Mouse (Mus musculus): ENCODE results near the gene 6030468B19Rik.
A peak's percentile ranks its signal among the peaks of the same experiment; 100 is the strongest.
"Not testable (repeated sequence)": the region's sequence is repeated elsewhere in the genome, so short reads cannot be mapped to it uniquely, and the experiment has no call there.

6030468B19Rik gene

GRCm38 (mm10) chr11:117803166-117803688 lies 5.8 kb downstream of the 6030468B19Rik start:
- DNase-seq (ENCODE audit: low spot score) = no peak

GRCm38 (mm10) chr11:117806781-117807180 lies 9.3 kb downstream of the 6030468B19Rik start:
- no peak for DNase-seq (ENCODE audit: low spot score)

GRCm38 (mm10) chr11:117809407-117810311 lies 12.2 kb downstream of the 6030468B19Rik start, which contains the start of the genes Gm20708 and Syngr2:
Gm20708 (plus strand) TSS chr11:117809668.
Syngr2 (plus strand) TSS chr11:117809668.
- no peak for DNase-seq (ENCODE audit: low spot score)

GRCm38 (mm10) chr11:117810401-117811046 lies 13.1 kb downstream of the 6030468B19Rik start:
- DNase-seq (ENCODE audit: low spot score) = no peak

- no peak for DNase-seq (ENCODE audit: low spot score)
Measured at GRCm38 (mm10) chr11:117813867-117814266, 16.4 kb downstream of the 6030468B19Rik start.

- no peak for DNase-seq (ENCODE audit: low spot score)
Measured at GRCm38 (mm10) chr11:117814704-117815366, 17.4 kb downstream of the 6030468B19Rik start.

GRCm38 (mm10) chr11:117815850-117816249 lies 18.4 kb downstream of the 6030468B19Rik start:
- not testable (repeated sequence) for DNase-seq (ENCODE audit: low spot score)

- no peak for DNase-seq (ENCODE audit: low spot score)
Measured at GRCm38 (mm10) chr11:117816389-117816996, 19.0 kb downstream of the 6030468B19Rik start.

- DNase-seq (ENCODE audit: low spot score) = no peak
Measured at GRCm38 (mm10) chr11:117819095-117819494, 21.6 kb downstream of the 6030468B19Rik start.

GRCm38 (mm10) chr11:117820173-117820572 lies 22.7 kb downstream of the 6030468B19Rik start:
- no peak for DNase-seq (ENCODE audit: low spot score)

- DNase-seq (ENCODE audit: low spot score) = no peak
Measured at GRCm38 (mm10) chr11:117821868-117822267, 24.4 kb downstream of the 6030468B19Rik start.

GRCm38 (mm10) chr11:117822728-117823241 lies 25.3 kb downstream of the 6030468B19Rik start:
- DNase-seq (ENCODE audit: low spot score) = no peak

- no peak for DNase-seq (ENCODE audit: low spot score)
Measured at GRCm38 (mm10) chr11:117823411-117823810, 26.0 kb downstream of the 6030468B19Rik start.

GRCm38 (mm10) chr11:117824060-117824969 lies 26.9 kb downstream of the 6030468B19Rik start:
- DNase-seq (ENCODE audit: low spot score) = peak; percentile 47

- no peak for DNase-seq (ENCODE audit: low spot score)
Measured at GRCm38 (mm10) chr11:117825333-117826101, 28.1 kb downstream of the 6030468B19Rik start, which contains the start of the genes Afmid and Tk1. Afmid (plus strand) TSS chr11:117825924. Tk1 (minus strand) TSS chr11:117826092.

- no peak for DNase-seq (ENCODE audit: low spot score)
Measured at GRCm38 (mm10) chr11:117826164-117826563, 28.7 kb downstream of the 6030468B19Rik start.

GRCm38 (mm10) chr11:117826916-117827315 lies 29.5 kb downstream of the 6030468B19Rik start:
- DNase-seq (ENCODE audit: low spot score) = no peak

GRCm38 (mm10) chr11:117827386-117827785 lies 29.9 kb downstream of the 6030468B19Rik start:
- no peak for DNase-seq (ENCODE audit: low spot score)

- no peak for DNase-seq (ENCODE audit: low spot score)
Measured at GRCm38 (mm10) chr11:117828149-117828887, 30.9 kb downstream of the 6030468B19Rik start.

Measured in left cerebral cortex, adult 11 months (tissue).